Mouse (Mus musculus) ovary, adult 18-20 months (tissue): ENCODE measurements around the gene Ctdsp2.

Experiments
- DNase-seq: peaks from one replicate; pipeline ENCODE4 v3.0.0; 2022; ENCODE audit warnings: low spot score, mixed read lengths

The Ctdsp2 gene

DNA sequence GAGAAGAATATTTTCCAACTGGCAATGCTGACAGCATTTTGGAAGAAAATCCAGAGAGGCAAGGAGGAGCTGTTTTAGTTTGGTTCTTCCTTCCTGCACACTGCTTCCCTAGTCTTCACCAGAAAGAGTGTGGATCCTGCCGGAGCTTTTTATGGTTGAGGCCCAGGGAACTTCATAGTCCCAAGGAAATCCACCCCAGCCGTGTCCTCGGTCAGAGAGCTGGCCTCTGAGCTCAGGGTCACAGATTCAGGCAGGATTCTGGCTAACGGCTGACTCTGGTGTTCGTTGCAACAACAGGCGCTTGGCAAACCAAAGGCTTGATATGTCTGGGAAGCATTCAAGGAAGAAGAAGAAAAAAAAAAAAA, 15.6 kb upstream of the Ctdsp2 start:
- DNase-seq, result peak; percentile 44

DNA sequence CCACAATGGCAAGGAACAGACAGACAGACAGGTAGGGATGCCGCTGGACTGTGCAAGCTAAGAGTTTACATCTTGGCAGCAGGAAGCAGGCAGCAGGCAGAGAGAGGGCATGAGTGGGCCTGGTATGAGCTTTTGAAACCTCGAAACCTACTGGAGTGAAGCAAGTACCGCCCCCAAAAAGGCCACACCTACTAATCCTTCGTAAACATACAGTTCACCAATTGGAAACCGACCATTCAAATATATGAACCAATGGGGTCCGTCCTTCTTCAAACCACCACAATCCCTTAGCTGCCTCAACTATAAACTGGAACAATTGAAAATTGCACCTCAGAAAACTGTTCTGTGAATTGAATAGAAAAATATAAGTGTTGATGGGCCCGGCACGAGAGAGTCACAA, 14.7 kb upstream of the Ctdsp2 start:
- no peak for DNase-seq

DNA sequence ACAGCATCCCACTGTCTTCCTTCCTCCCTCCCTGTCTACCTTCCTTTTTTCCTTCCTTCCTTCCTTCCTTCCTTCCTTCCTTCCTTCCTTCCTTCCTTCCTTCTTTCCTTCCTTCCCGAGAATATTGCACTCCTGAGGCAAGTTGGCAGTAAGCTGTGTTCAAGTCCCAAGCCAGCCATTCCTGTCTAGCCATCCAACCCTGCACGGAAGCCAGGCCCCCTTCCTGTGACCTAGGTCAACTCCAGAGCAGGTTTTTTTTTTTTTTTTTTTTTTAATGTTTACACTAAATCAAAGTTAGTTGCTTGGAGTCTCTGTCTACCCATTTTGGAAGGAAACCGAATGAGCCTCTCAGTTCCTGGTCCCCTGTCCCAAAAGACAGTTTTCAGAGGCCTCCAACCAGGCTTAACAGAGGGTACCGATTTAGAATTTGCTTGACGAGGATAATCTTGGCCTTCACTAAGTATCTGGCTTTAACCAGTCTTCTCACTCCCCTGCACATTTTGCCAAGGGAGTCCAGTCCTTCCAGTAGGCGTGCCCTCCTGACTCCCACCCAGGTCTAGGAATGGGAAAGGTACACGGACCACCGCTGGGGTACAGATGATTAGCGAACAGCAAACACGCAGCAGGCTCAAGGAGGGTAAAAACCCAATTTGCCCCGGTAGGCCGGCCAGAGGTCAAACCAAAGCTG, 7.0 kb upstream of the Ctdsp2 start:
- no peak for DNase-seq

DNA sequence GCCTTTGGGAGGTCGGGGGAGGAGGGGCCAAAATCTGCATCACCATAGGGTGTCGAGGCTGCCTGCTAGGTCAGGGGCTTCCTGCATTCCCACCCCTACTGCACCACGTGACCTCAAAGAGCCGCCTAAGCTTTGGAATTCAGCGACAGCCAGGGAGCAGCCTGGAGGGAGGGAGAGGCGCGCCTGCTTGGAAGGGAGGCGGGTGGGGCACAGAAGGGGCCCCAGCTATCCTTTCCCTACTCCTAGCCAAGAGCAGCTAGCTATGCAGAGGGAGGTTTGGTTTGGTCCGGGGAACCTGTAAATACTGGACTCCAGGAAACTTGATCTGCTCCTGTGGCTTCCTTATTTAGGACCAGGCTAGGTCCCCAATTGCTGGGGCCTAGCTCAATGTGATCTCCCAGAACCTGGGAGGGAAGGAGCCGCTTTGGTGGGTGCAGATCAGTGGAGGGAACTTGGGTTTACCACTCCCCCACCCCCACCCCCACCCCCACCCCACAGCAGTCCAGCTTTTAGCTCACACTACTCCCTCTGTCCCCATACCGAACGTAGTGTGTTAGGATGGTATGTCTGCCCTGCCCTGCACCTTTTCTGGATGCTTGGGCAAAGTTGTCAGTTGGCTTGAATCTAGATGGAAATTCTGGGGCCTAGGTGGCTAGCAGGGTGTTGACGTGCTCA, 6.3 kb upstream of the Ctdsp2 start:
- peak; percentile 61 for DNase-seq

DNA sequence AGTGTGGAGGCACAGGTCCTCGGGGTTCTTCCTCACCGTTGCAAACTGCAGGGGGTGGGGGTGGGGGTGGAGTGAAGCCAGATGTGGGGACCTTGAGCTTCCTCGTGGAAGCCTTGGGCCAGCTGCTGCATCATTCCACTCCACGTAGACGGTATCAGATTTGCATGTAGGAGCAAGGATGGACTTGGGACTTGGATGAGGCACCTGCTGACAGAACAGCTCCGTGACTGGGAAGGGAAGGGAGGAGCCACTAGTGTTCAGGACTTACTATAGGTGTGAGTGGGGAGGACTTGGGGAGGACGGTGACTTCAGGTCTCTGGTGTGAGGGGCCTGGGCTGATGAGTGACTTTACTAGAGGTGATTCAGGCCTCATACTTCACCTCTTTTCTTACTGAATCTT, 5.5 kb upstream of the Ctdsp2 start:
- no peak for DNase-seq

DNA sequence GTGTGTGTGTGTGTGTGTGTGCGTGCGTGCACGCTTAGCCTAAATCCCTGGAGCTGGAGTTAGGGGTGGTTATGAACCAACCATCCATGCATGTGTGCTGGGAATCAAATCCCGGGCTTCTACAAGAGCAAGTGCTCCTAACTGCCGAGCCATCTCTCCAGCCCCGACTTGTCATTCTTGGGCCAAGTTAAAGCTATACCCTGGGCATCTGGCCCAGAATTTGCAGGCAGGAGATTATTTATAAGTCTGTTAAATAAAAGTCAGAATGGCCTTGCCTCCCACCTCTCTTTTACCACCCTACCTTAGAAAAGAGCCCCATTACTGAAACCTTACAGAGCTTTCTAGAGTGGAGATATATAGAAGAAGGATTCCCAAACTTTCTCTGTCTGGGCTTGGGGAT, 2.8 kb upstream of the Ctdsp2 start:
- DNase-seq, result no peak

DNA sequence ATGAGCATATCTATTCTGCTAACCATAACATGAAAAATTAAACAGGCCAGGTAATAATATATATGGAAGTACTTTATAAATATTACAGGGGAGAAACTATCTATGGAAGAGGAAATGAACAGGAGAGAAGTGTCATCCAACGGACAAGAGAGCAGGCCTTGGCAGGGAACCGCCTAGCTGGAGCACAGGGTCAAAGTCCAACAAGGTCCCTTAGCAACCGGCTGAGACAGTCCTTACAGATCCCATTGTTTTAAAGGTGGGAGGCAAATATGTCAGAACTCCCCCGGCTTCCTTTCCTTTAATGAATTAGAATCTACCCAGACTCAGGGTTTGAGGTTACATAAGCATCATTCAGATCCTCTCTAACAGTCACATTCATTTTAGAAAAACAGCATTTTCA, 1.4 kb upstream of the Ctdsp2 start:
- DNase-seq, result no peak

DNA sequence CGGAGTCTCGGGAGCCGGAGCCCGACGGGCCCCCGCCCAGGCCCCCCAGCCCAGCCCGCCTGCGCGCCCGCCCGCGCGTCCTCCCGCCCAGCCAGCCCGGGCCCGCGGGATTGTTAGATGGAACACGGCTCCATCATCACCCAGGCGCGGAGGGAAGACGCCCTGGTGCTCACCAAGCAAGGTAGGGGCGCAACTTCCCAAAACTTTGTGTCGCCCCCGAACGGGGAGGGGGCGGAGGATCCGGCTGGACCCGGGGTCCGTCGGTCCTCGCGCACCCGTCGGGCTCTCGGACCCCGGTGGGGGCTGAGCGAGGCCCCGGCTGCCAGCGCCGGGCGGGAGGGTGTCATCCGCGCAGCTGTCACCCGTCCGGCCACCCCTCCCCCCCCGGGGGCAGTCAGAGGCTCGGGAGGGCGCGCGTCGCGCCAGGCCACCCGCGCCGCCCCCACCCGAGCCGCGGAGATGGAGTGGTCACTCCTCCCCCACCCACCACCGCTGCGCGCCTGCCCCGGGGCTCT, 661 bp downstream of the Ctdsp2 start:
- no peak for DNase-seq

DNA sequence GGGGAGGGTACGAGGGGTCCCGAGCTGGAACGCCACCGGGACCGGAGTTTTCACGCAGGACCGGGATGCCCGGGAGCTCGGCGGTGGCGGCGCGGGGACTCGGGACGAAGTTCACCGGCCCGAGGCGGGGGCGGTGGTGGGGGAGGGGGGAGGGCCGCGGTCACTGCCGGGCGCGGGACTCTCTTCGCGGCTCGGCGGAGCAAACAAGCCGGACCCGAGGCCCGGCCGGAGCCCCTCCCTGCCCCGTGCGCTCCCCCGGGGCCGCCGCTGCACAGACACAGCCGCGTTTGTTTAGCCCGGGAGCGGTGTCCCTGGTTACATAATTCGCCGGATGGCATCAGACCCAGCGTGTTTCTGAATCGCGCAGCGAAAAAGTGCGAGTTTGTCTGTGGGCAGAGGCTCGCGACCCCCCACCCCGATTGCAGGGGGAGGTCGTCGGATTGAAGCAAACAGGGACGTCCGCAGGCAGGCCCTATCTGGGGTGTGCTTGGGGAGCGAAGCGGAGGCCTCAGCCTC, 1.2 kb downstream of the Ctdsp2 start:
- DNase-seq, result no peak

DNA sequence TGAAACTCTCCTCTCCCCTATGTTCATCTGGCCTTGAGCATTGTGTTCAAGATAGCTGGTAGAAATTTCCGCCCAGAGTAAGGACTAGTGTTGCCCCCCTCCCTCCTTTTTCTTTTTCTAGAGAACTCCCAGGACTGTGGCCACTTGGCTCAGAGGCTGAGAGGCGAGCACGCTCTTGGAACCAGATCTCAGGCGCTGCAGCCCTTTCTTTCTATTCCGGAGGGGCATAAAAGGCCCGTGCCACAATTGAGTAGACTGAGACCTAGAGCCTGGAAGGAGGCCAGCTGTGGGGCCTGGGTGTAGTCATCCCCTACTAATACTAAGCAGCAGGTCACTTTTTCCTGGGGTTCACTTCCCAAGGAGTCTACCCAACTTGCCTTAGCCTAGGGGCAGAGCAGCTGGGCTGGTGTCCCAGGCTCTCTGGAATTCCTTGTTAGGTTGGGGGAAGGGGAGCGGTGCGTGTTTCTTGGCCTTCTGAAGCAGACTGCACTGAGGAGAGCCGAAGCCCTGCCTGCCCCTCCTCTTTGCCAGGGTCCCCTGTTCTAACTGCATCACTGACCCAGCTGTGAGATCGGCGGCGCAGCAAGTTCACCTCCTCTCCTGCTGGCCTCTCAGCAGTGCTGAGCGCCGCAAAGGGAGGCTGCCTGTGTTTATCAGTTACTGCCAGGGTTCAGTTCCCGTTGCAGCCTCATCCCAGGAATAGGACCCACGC, 1.9 kb downstream of the Ctdsp2 start:
- DNase-seq, result no peak

DNA sequence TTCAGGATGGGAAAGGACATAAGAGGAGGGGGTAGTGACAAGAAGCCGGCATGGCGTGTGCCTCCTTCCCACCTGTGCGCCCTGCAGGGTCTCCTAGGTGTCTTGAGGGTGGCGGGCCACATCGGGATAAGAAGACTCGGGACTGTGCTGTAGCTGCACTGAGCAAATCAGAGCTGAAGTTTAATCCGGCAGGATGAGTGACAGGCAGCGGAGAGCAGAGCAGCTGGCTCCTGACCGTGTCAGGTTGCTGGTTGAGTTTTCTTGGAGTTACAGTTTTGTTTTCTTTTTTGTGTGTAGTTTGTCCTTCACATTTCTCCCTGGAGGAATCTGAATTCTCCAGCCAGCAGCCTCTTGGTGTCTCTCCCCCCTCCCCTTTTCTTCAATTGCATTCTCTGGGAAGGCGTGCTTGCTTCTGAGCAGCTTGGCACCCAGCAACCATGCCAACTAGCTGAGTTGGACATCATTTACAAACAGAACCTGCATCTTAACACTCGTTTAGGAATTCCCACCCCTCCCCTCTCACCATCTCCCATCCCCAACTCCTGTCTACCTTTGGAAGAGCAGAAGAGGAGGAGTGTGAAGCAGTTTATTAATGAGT, 2.5 kb downstream of the Ctdsp2 start:
- no peak for DNase-seq

DNA sequence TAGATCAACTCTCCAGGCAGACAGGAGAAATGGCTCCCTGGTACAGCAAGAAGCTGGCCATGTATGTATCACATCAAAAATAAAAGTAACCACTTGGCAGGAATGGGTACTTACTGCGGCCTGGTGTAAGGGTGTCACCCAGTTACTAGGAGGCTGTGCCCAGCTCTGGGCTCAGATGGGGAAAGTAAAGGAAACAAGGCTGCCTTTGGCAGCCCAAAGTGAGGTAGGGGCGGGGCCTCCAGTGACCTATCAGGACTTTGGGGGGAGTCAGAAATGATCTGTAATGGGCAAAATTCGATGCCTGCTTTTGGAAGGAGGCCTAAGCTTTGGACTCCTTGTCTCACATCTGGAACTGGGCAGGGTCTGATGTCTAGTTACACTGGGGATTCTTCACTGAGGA, 3.2 kb downstream of the Ctdsp2 start:
- DNase-seq, result no peak

DNA sequence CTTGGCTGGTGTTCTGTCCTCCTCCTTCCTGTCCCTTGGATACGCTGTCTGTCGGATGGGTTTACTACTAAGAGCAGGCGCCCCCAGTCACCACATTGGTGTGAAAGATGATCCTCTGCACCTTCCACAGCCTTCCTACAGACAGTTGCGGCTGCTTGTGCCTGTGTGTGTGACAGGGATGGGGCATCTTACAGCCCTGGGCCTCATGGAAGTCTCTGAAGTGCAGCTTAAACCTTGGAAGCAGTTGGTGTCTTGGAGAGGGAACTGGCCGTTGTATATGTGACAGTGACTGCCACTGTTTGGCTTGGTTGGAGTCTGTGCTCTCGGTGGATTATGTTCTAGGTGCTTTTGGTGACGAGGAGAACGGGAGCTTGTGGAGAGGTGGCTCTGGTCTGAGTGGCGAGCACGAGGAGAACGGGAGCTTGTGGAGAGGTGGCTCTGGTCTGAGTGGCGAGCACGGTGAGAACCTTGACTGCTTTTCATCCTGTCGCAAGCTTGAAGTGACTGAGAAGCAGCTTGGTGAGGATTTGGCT, 4.7 kb downstream of the Ctdsp2 start:
- no peak for DNase-seq

DNA sequence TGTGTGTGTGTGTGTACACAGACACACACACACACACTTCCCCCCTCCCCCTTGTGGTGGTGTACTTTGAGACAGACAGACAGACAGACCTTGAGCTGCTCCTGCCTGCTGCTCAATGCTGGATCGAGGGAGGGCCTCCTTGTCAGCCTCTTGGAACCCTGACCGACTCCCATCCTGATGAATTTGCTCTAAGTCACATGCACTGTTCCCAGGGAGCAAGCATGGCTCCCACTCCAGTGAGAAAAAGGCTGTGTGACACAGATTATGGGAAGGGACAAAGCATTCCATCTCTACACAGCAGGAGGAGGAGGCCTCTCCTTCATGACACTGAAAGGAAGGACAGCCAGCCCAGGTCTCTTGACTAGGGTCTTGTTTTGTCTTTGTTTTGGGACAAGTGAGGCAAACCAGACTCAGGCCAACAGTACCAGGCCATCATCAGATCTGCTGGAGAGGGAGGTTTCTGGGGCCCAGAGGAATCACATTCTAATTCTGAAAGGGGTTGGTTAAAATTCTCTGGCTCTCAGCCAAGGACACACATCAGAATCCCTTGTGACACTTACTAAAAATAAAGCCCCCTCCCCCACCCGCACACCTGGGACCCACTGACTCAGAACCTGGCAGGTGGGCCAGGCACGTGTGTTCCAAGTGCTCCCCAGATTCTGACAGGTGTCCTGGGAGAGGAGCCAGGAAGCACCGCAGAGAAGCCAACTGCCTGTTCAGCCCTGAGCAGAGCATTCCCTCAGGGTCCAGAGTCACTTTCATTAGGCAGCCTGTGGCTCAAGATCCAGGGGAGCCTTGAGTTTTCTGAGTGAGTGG, 5.9 kb downstream of the Ctdsp2 start:
- DNase-seq, result no peak

DNA sequence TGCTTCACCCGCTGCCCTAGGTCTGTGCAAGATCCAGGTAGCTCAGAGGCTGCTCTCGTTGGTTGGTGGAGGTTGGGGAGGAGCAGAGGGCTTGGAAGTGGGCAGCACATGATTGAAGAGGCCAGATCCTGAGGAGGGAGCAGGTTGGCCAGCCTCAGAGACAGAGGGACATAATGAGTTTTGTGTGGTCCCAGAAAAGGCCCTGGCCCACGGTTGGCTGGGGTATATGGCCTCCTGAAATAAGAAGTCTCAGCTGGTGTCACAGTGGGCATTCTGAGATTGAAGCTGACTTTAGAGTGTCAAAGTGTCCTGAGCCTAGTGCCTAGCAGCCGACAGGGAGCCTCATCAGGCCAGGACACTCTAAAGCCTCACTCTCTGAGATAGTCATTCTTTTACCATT, 6.6 kb downstream of the Ctdsp2 start:
- DNase-seq, result no peak

DNA sequence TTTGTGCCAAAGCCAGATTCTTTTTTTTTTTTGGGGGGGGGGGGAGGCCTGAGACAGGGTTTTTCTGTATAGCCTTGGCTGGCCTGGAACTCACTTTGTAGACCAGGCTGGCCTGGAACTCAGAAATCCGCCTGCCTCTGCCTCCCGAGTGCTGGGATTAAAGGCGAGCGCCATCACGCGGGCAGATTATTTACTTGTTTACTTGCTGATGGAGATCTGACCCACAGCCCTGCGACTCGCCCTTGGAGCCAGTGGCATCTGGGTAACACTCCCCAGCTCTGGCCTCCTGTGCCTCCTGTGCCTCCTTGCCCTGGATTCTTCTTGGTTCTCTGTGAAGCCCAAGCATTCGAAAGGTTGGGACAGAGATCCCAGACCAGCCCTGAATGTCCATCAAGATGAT, 7.1 kb downstream of the Ctdsp2 start:
- DNase-seq, result no peak

DNA sequence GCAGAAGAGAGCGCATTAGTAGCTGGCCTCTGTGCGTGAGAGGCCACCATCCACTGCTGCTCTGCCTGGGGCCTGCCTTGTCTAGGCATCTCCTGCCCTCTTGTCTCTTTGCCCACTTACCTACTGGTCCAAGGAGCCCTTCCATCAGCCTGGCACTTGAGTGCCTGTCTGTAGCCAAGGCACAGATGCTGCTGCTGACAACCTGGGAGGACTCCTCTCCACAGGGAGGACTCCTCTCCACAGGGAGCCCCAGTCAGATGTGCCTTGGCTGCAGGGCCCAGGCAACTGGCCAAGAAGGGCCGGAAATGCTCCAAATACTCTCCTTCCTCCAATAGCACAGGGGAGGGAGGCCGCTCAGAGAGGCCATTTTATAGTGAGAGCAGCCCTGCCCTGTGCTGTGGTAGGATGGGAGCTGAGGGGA, 8.0 kb downstream of the Ctdsp2 start:
- peak; percentile 69 for DNase-seq

DNA sequence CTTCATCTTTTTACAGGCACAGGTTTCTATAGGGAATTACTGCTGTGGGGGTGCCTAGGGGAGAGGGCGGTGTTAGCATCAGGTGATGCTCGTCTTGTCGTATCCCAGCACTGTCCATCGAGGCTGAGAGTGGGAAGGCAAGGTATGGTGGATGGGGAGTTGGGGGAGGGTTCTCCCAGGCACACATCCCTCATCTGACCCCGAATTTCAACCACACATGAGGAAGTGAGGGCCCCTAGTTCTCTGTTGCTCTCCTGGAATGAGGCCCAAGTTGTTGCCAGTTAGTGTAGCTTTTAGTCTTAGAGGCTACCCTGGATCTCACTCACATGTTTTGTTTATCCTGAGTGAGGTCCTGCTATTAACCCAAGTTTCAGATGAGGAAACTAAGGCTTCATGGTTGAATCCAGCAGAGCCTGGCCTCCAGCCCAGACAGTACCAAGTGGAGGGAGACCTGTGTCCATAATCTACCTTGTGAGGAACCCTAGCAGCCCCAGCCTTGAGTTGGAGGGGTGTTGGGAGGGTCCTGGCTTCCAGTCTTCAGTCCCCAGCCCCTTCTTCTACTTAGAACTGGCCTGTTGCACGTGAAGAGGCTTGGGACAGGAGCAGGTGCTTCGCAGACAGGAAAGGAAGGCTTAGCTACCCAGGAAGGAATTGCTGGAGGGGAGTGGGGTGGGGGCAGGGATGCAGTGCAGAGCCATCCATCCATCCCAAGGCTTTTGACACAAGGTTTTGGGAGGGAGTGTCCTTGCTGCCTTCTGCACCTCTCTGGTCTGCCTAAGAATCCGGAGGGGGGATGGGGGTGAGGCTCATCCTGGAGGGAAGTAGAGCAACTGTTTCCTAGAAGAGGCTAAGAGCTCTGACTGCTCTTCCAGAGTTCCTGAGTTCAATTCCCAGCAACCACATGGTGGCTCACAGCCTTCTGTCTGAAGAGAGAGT, 8.9 kb downstream of the Ctdsp2 start:
- DNase-seq, result no peak

DNA sequence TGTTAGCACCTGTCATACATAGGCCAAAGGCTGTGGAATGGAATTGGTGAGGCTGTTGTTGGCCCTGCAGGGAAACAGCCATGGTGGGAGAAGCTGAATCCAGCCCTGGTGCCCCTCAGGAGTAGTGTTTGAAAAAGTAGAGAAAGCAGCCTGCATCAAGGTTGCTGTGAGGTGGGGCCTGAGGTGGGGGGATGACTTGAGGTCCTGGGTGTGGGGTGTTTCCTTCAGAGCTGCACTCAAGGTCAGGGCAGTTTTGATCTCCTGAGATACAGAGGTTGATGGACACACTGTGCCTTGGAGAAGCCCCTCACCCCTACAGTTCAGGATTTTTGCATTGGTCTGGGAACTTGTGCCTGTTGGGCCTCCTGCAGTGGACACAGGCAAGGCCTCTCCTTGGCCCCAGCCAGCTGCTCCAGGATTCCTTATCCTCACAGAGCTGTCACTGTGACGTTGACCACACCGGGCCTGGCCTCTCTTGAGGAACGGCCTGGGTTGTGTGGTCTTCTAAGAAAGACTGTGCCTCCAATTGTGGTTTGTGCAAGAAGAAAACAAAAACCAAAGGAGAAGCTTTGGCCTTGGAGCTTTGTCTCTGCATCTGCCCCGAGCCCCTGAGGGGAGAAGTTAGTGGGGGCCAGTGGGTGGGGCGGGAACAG, 10.1 kb downstream of the Ctdsp2 start:
- DNase-seq, result no peak
